Mouse (Mus musculus) spleen, adult 2 months (tissue): ENCODE data around the gene Bean1. TPM values are rescaled to one million over a fixed set of nuclear protein-coding genes. Genes with fewer than 3 reads are reported as not detected.

ENCODE experiments used
- DNase-seq, 2 experiments: peaks; one replicate each; pipeline versions ENCODE4 v3.0.0 to v3.0.0-alpha.2; 2012 to 2021; ENCODE audit warnings: low spot score in 2 of 2, low read depth in 1 of 2
- H3K27ac ChIP-seq: fragments of 200-500 bp; 2 replicates; pipeline ENCODE4 v1.5.1; 2012; ENCODE audit warnings: low read length, inconsistent platforms; ENCODE audit not compliant: insufficient read depth
- H3K27me3 ChIP-seq: fragments of 200-500 bp; 2 replicates; pipeline ENCODE4 v1.6.1; 2012; ENCODE audit warnings: mild to moderate bottlenecking, moderate library complexity, low read length, inconsistent platforms; ENCODE audit not compliant: control insufficient read depth, insufficient read depth
- H3K36me3 ChIP-seq: fragments of 200-500 bp; 2 replicates; pipeline ENCODE4 v1.6.1; 2012; ENCODE audit warnings: mild to moderate bottlenecking, low read length, inconsistent platforms; ENCODE audit not compliant: control insufficient read depth, insufficient read depth
- H3K4me1 ChIP-seq: fragments of 200-500 bp; 2 replicates; pipeline ENCODE4 v1.6.1; 2011; ENCODE audit warnings: inconsistent platforms; ENCODE audit not compliant: control insufficient read depth, insufficient read depth, insufficient read length
- H3K4me3 ChIP-seq: fragments of 200-500 bp; 2 replicates; pipeline ENCODE4 v1.5.1; 2011; ENCODE audit warnings: mild to moderate bottlenecking, inconsistent platforms; ENCODE audit not compliant: insufficient read depth, insufficient read length; ENCODE audit errors: extremely low read depth
- CTCF ChIP-seq: fragments of 200-500 bp; IDR thresholded peaks from 2 replicates; pipeline ENCODE4 v1.5.1; 2011; ENCODE audit warnings: mild to moderate bottlenecking, inconsistent platforms; ENCODE audit not compliant: insufficient read depth, insufficient read length, insufficient replicate concordance; ENCODE audit errors: extremely low read depth
- POLR2A ChIP-seq: fragments of 200-500 bp; IDR thresholded peaks from 2 replicates; pipeline ENCODE4 v1.6.1; 2011; ENCODE audit warnings: low read depth, low read length, inconsistent platforms
- WGBS: fragments of 180-500 bp; shearing (Covaris S2); methylation state at CpG from one replicate; pipeline ENCODE4 v1.1.7; 2018; 5-methylcytosine and 5-hydroxymethylcytosine counted together
- polyA plus RNA-seq: library from polyadenylated mRNA; depleted of rRNA; stranded (reverse); fragments of >200 nt; gene quantifications from 2 replicates; pipeline ENCODE4 v1.2.3, GENCODE M21; 2012

Gene Bean1
- polyA plus RNA-seq, 1 experiment, result 0.72 TPM

DNA sequence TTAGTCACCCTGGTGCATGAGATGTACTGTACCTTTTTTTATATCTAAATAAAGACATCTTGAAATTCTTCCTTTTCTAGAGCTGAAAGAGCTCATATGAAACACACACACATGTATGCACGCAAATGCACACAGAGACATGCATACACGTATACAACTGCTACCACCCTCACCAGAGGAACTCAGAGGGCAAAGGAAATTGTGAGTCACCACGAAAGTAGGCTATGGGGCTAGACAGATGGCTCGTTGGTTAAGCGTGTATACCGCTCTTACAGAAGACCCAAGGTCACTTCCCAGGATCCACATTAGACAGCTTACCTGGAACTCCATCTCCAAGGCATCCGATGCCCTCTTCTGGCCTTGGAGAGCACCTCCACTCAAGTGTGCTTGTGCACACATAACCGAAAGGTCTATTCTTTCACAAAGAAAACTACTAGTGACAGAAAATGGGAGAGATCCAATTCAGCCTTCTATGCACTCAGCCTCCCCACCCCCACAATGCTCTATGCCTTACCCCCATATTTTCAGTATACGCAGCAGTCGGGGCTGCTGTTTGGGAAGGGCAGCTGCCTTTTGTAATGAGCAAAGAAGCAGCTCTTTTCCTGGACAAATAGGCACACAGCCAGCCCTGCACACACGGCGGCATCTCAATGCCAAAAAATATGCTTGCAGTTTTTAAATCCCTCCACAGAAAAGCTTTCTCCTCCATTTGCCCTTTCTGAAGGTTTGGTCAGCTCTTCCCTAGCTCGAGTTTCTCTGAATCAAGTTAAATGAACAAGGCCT, 25.6 kb upstream of the Bean1 start:
- DNase-seq, result no peak
- WGBS, result 72% methylated on average over 13 of the region's 13 CpGs

DNA sequence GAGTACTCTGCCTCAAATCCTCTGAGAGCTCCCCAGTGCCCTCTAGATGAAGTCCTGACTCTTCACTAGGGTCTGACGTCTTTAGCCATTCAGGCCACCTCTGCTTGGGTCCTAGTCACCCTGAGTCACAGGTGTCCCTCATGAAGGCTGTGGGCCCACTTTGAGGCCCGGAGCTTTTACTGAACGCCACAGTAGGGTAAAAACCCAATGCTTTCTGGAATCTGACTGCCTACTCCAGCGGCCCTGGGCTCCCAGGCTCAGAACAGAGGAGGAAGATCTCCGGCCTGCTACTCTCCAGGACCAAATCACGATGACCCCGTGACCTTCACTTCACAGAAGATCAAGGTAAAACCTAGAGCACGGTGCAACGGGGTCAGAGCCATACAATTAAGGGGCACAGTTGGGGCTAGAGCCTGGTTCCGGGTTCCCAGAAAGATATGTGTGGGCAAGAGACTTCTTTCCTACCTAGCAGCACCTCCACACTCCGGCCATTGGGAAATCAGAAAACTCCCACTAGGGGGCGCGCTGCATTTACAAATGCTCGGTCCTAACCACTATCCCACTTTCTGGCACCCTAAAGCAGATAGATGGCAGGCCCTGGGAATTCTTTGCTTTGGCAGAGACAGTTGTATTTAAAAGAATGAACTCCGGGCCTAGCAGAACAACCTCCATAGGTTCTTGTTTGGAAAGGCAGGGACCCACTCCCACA, 24.1 kb upstream of the Bean1 start:
- H3K27me3 ChIP-seq, result no peaks in the 10 kb centered on the region
- H3K36me3 ChIP-seq, result no peaks in the 10 kb centered on the region
- no peak for TF ChIP-seq POLR2A
- peak; percentile 61; the same call in 1 of the 2 replicates for TF ChIP-seq CTCF
- 41% methylated on average over 15 of the region's 15 CpGs for WGBS
- H3K4me3 ChIP-seq, result no peak overlapping the region
- no peak overlapping the region for H3K27ac ChIP-seq
- DNase-seq, result peak; percentile 30 to 76
- no peaks in the 10 kb centered on the region for H3K4me1 ChIP-seq

More for the DNA sequence above, 25.6 kb upstream of the Bean1 start:
- Histone ChIP-seq H3K27ac (no peak overlapping the region), H3K4me1 (no peaks in the 10 kb centered on the region), H3K36me3 (no peaks in the 10 kb centered on the region), H3K27me3 (no peaks in the 10 kb centered on the region), H3K4me3 (no peak overlapping the region)
- no peak for TF ChIP-seq CTCF
- TF ChIP-seq POLR2A, result no peak

DNA sequence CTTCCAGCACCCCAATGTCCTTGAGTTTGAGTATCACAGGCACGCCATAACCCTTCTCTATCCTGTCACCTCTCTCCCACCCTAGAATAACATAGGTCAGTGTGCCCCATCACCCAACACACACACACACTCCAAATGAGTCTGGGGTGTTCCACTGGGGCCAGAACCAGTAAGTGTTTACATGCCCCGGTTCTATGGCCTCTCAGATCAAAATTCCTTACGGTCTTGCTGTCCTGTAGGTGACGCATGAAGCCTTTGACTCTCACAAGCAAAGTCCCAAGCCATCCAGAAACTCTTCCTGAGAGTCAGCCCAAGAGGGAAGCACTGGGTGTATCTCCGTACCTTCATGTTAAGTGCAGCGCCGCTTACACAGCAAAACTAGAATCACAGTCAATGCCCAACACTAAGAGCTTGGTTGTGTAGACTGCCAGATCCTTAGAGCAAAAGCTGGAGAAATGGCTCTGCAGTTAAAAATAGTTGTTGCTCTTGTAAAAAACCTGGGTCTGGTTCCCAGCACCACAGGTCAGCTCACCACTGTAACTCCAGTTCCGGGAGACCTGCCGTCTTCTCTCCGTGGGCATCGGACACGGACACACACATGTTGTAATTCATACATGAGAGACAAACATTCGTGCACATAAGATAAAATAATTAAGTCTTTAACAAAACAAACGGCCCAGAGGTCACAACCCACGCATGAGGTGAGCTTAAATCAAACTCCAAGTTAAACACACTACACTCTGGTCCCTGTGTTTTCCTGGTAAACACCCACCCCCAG, 23.3 kb upstream of the Bean1 start:
- Histone ChIP-seq H3K36me3 (no peaks in the 10 kb centered on the region), H3K27me3 (no peaks in the 10 kb centered on the region), H3K4me3 (no peak overlapping the region), H3K4me1 (no peaks in the 10 kb centered on the region), H3K27ac (no peak overlapping the region)
- no peak for TF ChIP-seq CTCF
- no peak for TF ChIP-seq POLR2A
- 92% methylated on average over 15 of the region's 15 CpGs for WGBS
- DNase-seq, result no peak

DNA sequence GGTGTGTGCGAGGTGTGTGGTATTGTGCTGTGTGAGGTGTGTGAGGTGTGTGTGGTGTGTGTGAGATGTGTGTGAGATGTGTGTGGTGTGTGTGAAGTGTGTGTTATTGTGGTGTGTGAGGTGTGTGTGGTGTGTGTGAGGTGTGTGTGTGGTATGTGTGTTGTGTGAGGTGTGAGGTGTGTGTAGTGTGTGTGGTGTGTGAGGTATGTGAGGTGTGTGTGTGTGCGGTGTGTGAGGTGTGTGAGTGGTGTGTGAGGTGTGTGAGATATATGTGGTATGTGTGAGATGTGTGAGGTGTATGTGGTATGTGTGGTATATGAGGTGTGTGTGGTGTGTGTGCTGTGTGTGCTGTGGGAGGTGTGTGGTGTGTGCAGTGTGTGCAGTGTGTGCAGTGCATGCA, 22.3 kb upstream of the Bean1 start:
- no peak for DNase-seq
- H3K27me3 ChIP-seq, result no peaks in the 10 kb centered on the region
- H3K36me3 ChIP-seq, result no peaks in the 10 kb centered on the region
- no peak overlapping the region for H3K27ac ChIP-seq
- H3K4me1 ChIP-seq, result no peaks in the 10 kb centered on the region
- TF ChIP-seq CTCF (no peak), POLR2A (no peak)
- no peak overlapping the region for H3K4me3 ChIP-seq
- 98% methylated on average over 2 of the region's 2 CpGs for WGBS

DNA sequence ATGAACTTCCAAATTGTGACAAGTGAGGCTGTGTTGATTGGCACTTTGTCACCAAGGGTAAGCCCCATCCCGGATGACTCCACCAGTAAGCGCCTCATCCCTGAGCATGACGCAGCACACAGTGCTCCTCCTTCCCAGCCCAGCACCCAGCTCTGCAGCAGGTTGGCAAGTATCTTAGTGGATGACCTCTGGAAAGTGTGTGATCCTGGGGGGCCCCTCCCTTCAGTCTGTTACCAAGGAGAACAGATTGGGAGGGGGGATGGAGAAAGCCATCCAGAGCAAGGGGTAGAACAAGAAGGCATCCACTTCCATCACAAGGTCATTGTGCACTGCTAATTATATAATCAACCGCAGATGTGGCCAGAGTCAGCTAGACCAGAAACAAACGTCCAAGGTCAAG, 9.5 kb upstream of the Bean1 start:
- TF ChIP-seq POLR2A (no peak), CTCF (no peak)
- whole genome bisulfite sequencing, result 94% methylated on average over 5 of the region's 5 CpGs
- H3K36me3 ChIP-seq, result no peaks in the 10 kb centered on the region
- no peak overlapping the region for H3K4me3 ChIP-seq
- H3K4me1 ChIP-seq, result no peaks in the 10 kb centered on the region
- H3K27me3 ChIP-seq, result no peaks in the 10 kb centered on the region
- DNase-seq, result no peak
- no peak overlapping the region for H3K27ac ChIP-seq

DNA sequence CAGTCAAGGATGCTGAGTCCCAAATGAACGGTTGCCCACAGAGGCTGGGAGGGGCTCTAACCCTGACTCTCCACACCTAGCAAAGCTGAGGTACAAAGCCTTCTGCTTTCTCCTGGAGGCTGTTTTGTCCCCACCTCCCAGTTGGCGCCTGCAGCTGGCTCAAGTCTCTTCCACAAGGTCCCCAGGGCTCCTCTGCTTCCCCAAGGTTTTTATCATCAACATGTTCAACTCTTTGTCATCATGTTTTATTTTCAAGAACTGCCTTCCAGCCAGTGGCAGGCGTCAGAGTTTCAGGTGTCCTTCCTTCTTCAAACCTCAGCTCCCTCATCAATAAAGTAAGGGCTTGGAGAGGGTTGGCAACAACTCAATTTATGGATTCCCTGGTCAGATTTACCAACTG, 781 bp upstream of the Bean1 start:
- TF ChIP-seq CTCF, result no peak
- TF ChIP-seq POLR2A, result no peak
- H3K27me3 ChIP-seq, result peaks cover 17% of the 10 kb centered on the region
- H3K27ac ChIP-seq, result no peak overlapping the region
- H3K4me3 ChIP-seq, result no peak overlapping the region
- DNase-seq, result no peak
- H3K4me1 ChIP-seq, result peaks cover 8% of the 10 kb centered on the region; the same call in 1 of the 2 replicates
- no peaks in the 10 kb centered on the region for H3K36me3 ChIP-seq
- WGBS, result 78% methylated on average over 3 of the region's 3 CpGs
